Mouse (Mus musculus) CH12.LX (cell line): ENCODE results near the gene Vti1a. TPM values are rescaled to one million over a fixed set of nuclear protein-coding genes. Genes with fewer than 3 reads are reported as not detected.
A peak's percentile ranks its signal among the peaks of the same experiment; 100 is the strongest.

Experiments used
- DNase-seq: peaks from one replicate; pipeline ENCODE4 v3.0.0-alpha.2; 2013; ENCODE audit errors: extremely low read depth
- H3K27ac ChIP-seq: 2 replicates; pipeline ENCODE4 v1.5.1; 2012; ENCODE audit warnings: low read depth, mild to moderate bottlenecking, control low read depth, moderate library complexity; ENCODE audit not compliant: insufficient read depth
- H3K27me3 ChIP-seq: replicated peaks from 2 replicates; pipeline ENCODE3; 2012; ENCODE audit warnings: inconsistent platforms
- H3K36me3 ChIP-seq, 2 experiments: replicated peaks in 1 of 2; 2 replicates each; pipeline versions ENCODE3 to v1.6.1; 2012; ENCODE audit warnings: inconsistent platforms in 1 of 2, low read length in 1 of 2, mild to moderate bottlenecking in 1 of 2, mixed read lengths in 1 of 2, moderate library complexity in 1 of 2; ENCODE audit not compliant: control insufficient read depth in 1 of 2, insufficient read depth in 1 of 2
- H3K4me1 ChIP-seq, 2 experiments: 2 replicates each; pipeline ENCODE4 v1.6.1; 2012; ENCODE audit warnings: inconsistent platforms in 1 of 2, moderate library complexity in 1 of 2; ENCODE audit not compliant: insufficient read depth in 2 of 2, control insufficient read depth in 1 of 2
- H3K4me2 ChIP-seq: 2 replicates; pipeline ENCODE4 v1.6.1; 2012; ENCODE audit warnings: low read depth, mild to moderate bottlenecking, control low read depth; ENCODE audit not compliant: poor library complexity, insufficient read depth, severe bottlenecking
- H3K4me3 ChIP-seq, 3 experiments: fragments of 150-350 bp in 1 of 3; sonication (generic) in 1 of 3; replicated peaks in 1 of 3; 2 replicates each; pipeline versions ENCODE3 to v1.5.1; 2011 to 2012; ENCODE audit warnings: low read depth in 2 of 3, low read length in 2 of 3, mild to moderate bottlenecking in 2 of 3, moderate library complexity in 2 of 3, control low read depth in 1 of 3, improper control_type of control experiment in 1 of 3, inconsistent platforms in 1 of 3, mixed read lengths in 1 of 3; ENCODE audit not compliant: poor library complexity in 1 of 3
- H3K79me2 ChIP-seq: replicated peaks from 2 replicates; pipeline ENCODE4 v1.6.1; 2012; ENCODE audit warnings: mild to moderate bottlenecking, moderate library complexity; ENCODE audit not compliant: control insufficient read depth, poor library complexity, insufficient read depth, severe bottlenecking; ENCODE audit errors: extremely low read depth
- H3K9ac ChIP-seq: 2 replicates; pipeline ENCODE4 v1.6.1; 2012; ENCODE audit warnings: low read depth, mild to moderate bottlenecking, control low read depth, moderate library complexity; ENCODE audit not compliant: insufficient read depth
- H3K9me3 ChIP-seq: replicated peaks from 2 replicates; pipeline ENCODE3; 2012; ENCODE audit warnings: low read length, inconsistent platforms, mixed read lengths
- BHLHE40 ChIP-seq: IDR thresholded peaks from 2 replicates; pipeline ENCODE4 v1.6.1; 2011; ENCODE audit warnings: mild to moderate bottlenecking, low read depth, low read length, improper control_type of control experiment
- CHD2 ChIP-seq: IDR thresholded peaks from 2 replicates; pipeline ENCODE4 v1.6.1; 2011; ENCODE audit warnings: low read length, improper control_type of control experiment
- ELF1 ChIP-seq: IDR thresholded peaks from 2 replicates; pipeline ENCODE4 v1.6.1; 2014; ENCODE audit warnings: low read depth, mild to moderate bottlenecking, inconsistent platforms, low read length, improper control_type of control experiment
- EP300 ChIP-seq: IDR thresholded peaks from 2 replicates; pipeline ENCODE4 v1.6.1; 2011; ENCODE audit warnings: low read length, improper control_type of control experiment
- ETS1 ChIP-seq: conservative IDR thresholded peaks from 2 replicates; pipeline ENCODE4 v1.6.1; 2012; ENCODE audit warnings: low read depth, mild to moderate bottlenecking, inconsistent platforms, low read length, improper control_type of control experiment, moderate library complexity
- GABPA ChIP-seq: IDR thresholded peaks from 2 replicates; pipeline ENCODE4 v1.6.1; 2012; ENCODE audit warnings: low read depth, low read length, improper control_type of control experiment, inconsistent platforms; ENCODE audit not compliant: insufficient replicate concordance
- IRF4 ChIP-seq: IDR thresholded peaks from 2 replicates; pipeline ENCODE4 v1.6.1; 2014; ENCODE audit warnings: low read depth, mild to moderate bottlenecking, inconsistent platforms, low read length, improper control_type of control experiment
- JUND ChIP-seq: conservative IDR thresholded peaks from 2 replicates; pipeline ENCODE4 v1.6.1; 2011; ENCODE audit warnings: low read depth, low read length, improper control_type of control experiment
- KAT2A ChIP-seq: IDR thresholded peaks from 2 replicates; pipeline ENCODE4 v1.6.1; 2012; ENCODE audit warnings: low read length, improper control_type of control experiment, inconsistent platforms; ENCODE audit not compliant: insufficient replicate concordance
- MAFK ChIP-seq: IDR thresholded peaks from 2 replicates; pipeline ENCODE4 v1.6.1; 2011; ENCODE audit warnings: low read length, improper control_type of control experiment; ENCODE audit not compliant: insufficient replicate concordance
- MAX ChIP-seq: IDR thresholded peaks from 2 replicates; pipeline ENCODE4 v1.6.1; 2011; ENCODE audit warnings: low read length, improper control_type of control experiment
- MAZ ChIP-seq: IDR thresholded peaks from 2 replicates; pipeline ENCODE4 v1.6.1; 2012; ENCODE audit warnings: low read depth, mild to moderate bottlenecking, inconsistent platforms, low read length, improper control_type of control experiment, moderate library complexity
- MEF2A ChIP-seq: IDR thresholded peaks from 2 replicates; pipeline ENCODE4 v1.6.1; 2014; ENCODE audit warnings: low read depth, mild to moderate bottlenecking, inconsistent platforms, low read length, improper control_type of control experiment, borderline replicate concordance
- MYC ChIP-seq: IDR thresholded peaks from 2 replicates; pipeline ENCODE4 v1.6.1; 2011; ENCODE audit warnings: low read depth, mild to moderate bottlenecking, improper control_type of control experiment, low read length
- NRF1 ChIP-seq: IDR thresholded peaks from 2 replicates; pipeline ENCODE4 v1.6.1; 2014; ENCODE audit warnings: low read depth, mild to moderate bottlenecking, inconsistent platforms, low read length, improper control_type of control experiment, moderate library complexity
- PAX5 ChIP-seq: IDR thresholded peaks from 2 replicates; pipeline ENCODE4 v1.6.1; 2012; ENCODE audit warnings: low read length, inconsistent platforms, mixed read lengths
- SIN3A ChIP-seq: IDR thresholded peaks from 2 replicates; pipeline ENCODE4 v1.6.1; 2012; ENCODE audit warnings: low read length, improper control_type of control experiment, inconsistent platforms
- SMC3 ChIP-seq: IDR thresholded peaks from 2 replicates; pipeline ENCODE4 v1.6.1; 2011; ENCODE audit warnings: low read depth, low read length, improper control_type of control experiment
- TBP ChIP-seq: conservative IDR thresholded peaks from 2 replicates; pipeline ENCODE4 v1.6.1; 2011; ENCODE audit warnings: low read depth, low read length, improper control_type of control experiment
- TCF12 ChIP-seq: IDR thresholded peaks from 2 replicates; pipeline ENCODE4 v1.6.1; 2014; ENCODE audit warnings: low read depth, mild to moderate bottlenecking, inconsistent platforms, low read length, improper control_type of control experiment
- UBTF ChIP-seq: IDR thresholded peaks from 2 replicates; pipeline ENCODE4 v1.6.1; 2012; ENCODE audit warnings: low read depth, mild to moderate bottlenecking, inconsistent platforms, low read length, improper control_type of control experiment, moderate library complexity
- USF2 ChIP-seq: conservative IDR thresholded peaks from 2 replicates; pipeline ENCODE4 v1.6.1; 2011; ENCODE audit warnings: low read depth, low read length, improper control_type of control experiment
- ZC3H11A ChIP-seq: IDR thresholded peaks from 2 replicates; pipeline ENCODE4 v1.6.1; 2012; ENCODE audit warnings: low read depth, mild to moderate bottlenecking, inconsistent platforms, low read length, improper control_type of control experiment
- ZKSCAN1 ChIP-seq: IDR thresholded peaks from 2 replicates; pipeline ENCODE4 v1.6.1; 2012; ENCODE audit warnings: low read depth, inconsistent platforms, low read length, improper control_type of control experiment, borderline replicate concordance
- ZMIZ1 ChIP-seq: IDR thresholded peaks from 2 replicates; pipeline ENCODE4 v1.6.1; 2012; ENCODE audit warnings: low read depth, mild to moderate bottlenecking, inconsistent platforms, low read length, improper control_type of control experiment
- dilution Hi-C: fragments of 300-500 bp; cut with MboI; formaldehyde crosslinking; loops from 2 replicates; pipeline ENCODE4 v1.14.3; 2020; ENCODE audit warnings: low sequenced_read_pairs; ENCODE audit not compliant: extremely low pct_unique_long_range_greater_than_20kb, extremely low pct_ligation_motif_present
- in situ Hi-C: fragments of 300-500 bp; cut with MboI; formaldehyde crosslinking; loops from 3 replicates; pipeline ENCODE4 v1.14.3; 2019; ENCODE audit warnings: low sequenced_read_pairs, low pct_ligation_motif_present, low pct_unique_long_range_greater_than_20kb, mixed read lengths
- polyA plus RNA-seq: library from polyadenylated mRNA; unstranded; fragments of >175 nt; gene quantifications from 2 replicates; pipeline ENCODE4 v1.2.1, GENCODE M21; 2012; ENCODE audit warnings: low read depth; ENCODE audit not compliant: insufficient read length
- total RNA-seq, 2 experiments: library from RNA; depleted of rRNA; stranded (reverse); fragments of 300-350 nt in 1 of 2; fragments of >200 nt in 1 of 2; gene quantifications; 2 replicates each; pipeline ENCODE4 v1.2.3; 2012 to 2014

Vti1a gene
- total and polyA plus RNA-seq, 3 experiments: 22.3 to 27.6 (median 23.5) TPM

- peak; percentile 48; the same call in 1 of the 2 replicates for TF ChIP-seq MEF2A
- TF ChIP-seq ZMIZ1: no peak
- TF ChIP-seq ZKSCAN1: no peak
- TF ChIP-seq BHLHE40: peak; percentile 87
- peak; percentile 49; the same call in 1 of the 2 replicates for TF ChIP-seq ETS1
- TF ChIP-seq PAX5: no peak
- no peak for TF ChIP-seq KAT2A
- no peak for TF ChIP-seq TBP
- TF ChIP-seq, all 38 proteins: peak for 10
These were observed 236.8 kb downstream of the Vti1a start (continued) for GRCm38 (mm10) chr19:55552861-55553260.

- Histone ChIP-seq H3K79me2 (no peaks in the 10 kb centered on the region), H3K36me3 (peaks cover 0 to 13% of the 10 kb centered on the region in 2 experiments), H3K4me2 (no peak overlapping the region), H3K4me1 (peaks cover 23 to 59% of the 10 kb centered on the region in 2 experiments), H3K4me3 (no peak overlapping the region), H3K27me3 (no peaks in the 10 kb centered on the region), H3K9me3 (no peaks in the 10 kb centered on the region), H3K27ac (no peak overlapping the region), H3K9ac (no peak overlapping the region)
- dilution Hi-C loops (no loop called here), in situ Hi-C loops (no loop called here)
- TF ChIP-seq UBTF (no peak), MAFK (no peak), MYC (no peak), ZC3H11A (no peak), SMC3 (no peak), MAX (no peak), EP300 (no peak), IRF4 (no peak), ZKSCAN1 (no peak), ZMIZ1 (no peak), GABPA (no peak), ETS1 (no peak)
- no peak for DNase-seq
These were observed 238.2 kb downstream of the Vti1a start for GRCm38 (mm10) chr19:55554295-55554694.

- Histone ChIP-seq H3K27me3 (no peaks in the 10 kb centered on the region), H3K9me3 (no peaks in the 10 kb centered on the region), H3K4me3 (no peak overlapping the region), H3K9ac (no peak overlapping the region), H3K36me3 (peaks cover 0 to 16% of the 10 kb centered on the region in 2 experiments), H3K4me2 (no peak overlapping the region), H3K27ac (no peak overlapping the region), H3K79me2 (no peaks in the 10 kb centered on the region), H3K4me1 (peaks cover 23 to 59% of the 10 kb centered on the region in 2 experiments)
- TF ChIP-seq MAZ (no peak), CHD2 (no peak), TCF12 (no peak), IRF4 (no peak), NRF1 (no peak), USF2 (no peak), ZC3H11A (no peak), JUND (no peak), TBP (no peak), KAT2A (no peak), ZMIZ1 (no peak), EP300 (no peak), SIN3A (no peak), ELF1 (no peak), ETS1 (no peak), PAX5 (no peak), MEF2A (no peak)
- dilution Hi-C loops: no loop called here
- no peak for DNase-seq
- in situ Hi-C loops: no loop called here
These were observed 238.6 kb downstream of the Vti1a start for GRCm38 (mm10) chr19:55554703-55555102.
